Mouse (Mus musculus) G1E (cell line): Measurements from ENCODE around the gene Cdc34. TPM values are rescaled to one million over a fixed set of nuclear protein-coding genes. Genes with fewer than 3 reads are reported as not detected.

Experiments
- ATAC-seq: 2 replicates; pipeline ENCODE4 v1.8.0; 2016; ENCODE audit warnings: mild to moderate bottlenecking; ENCODE audit not compliant: insufficient number of reproducible peaks, poor library complexity, low FRiP score, severe bottlenecking; ENCODE audit errors: extremely low read depth
- DNase-seq: peaks from one replicate; pipeline ENCODE4 v3.0.0; 2012; ENCODE audit warnings: low spot score
- H3K27me3 ChIP-seq: 2 replicates; pipeline ENCODE4 v1.6.1; 2012; ENCODE audit warnings: mild to moderate bottlenecking, low read length, inconsistent platforms; ENCODE audit not compliant: insufficient read depth
- H3K36me3 ChIP-seq: replicated peaks from 2 replicates; pipeline ENCODE3; 2012; ENCODE audit warnings: mild to moderate bottlenecking, inconsistent platforms
- H3K4me1 ChIP-seq: 2 replicates; pipeline ENCODE4 v1.6.1; 2012; ENCODE audit warnings: low read depth, low read length, inconsistent platforms, mixed read lengths; ENCODE audit not compliant: insufficient read depth
- H3K4me3 ChIP-seq: 2 replicates; pipeline ENCODE4 v1.5.1; 2012; ENCODE audit warnings: low read depth, mild to moderate bottlenecking, inconsistent platforms, low read length, moderate library complexity, mixed read lengths
- H3K9me3 ChIP-seq: replicated peaks from 2 replicates; pipeline ENCODE4 v1.6.1; 2012; ENCODE audit warnings: inconsistent platforms
- CTCF ChIP-seq: IDR thresholded peaks from 2 replicates; pipeline ENCODE4 v1.5.1; 2012; ENCODE audit warnings: low read depth, low read length, inconsistent platforms, mixed read lengths
- GATA1 ChIP-seq: IDR thresholded peaks from 2 replicates; pipeline ENCODE4 v1.6.1; 2012; ENCODE audit warnings: borderline replicate concordance, low read length, inconsistent platforms, mixed read lengths
- GATA2 ChIP-seq: IDR thresholded peaks from 2 replicates; pipeline ENCODE4 v1.6.1; 2012; ENCODE audit warnings: low read depth, low read length, inconsistent platforms, borderline replicate concordance
- POLR2AphosphoS5 ChIP-seq: IDR thresholded peaks from 2 replicates; pipeline ENCODE4 v1.6.1; 2012; ENCODE audit warnings: low read depth, low read length, inconsistent platforms; ENCODE audit not compliant: insufficient replicate concordance
- TAL1 ChIP-seq: conservative IDR thresholded peaks from 2 replicates; pipeline ENCODE4 v1.6.1; 2012; ENCODE audit warnings: low read depth, low read length, inconsistent platforms, mixed read lengths
- polyA plus RNA-seq: library from polyadenylated mRNA; stranded (reverse); fragments of >175 nt; gene quantifications from 2 replicates; pipeline ENCODE4 v1.2.3, GENCODE M21; 2012
- total RNA-seq, 2 experiments: library from RNA; stranded (forward) in 1 of 2; stranded (reverse) in 1 of 2; fragments of 200-1000 nt in 1 of 2; fragments of >200 nt in 1 of 2; fragmentation: Nextera tagmentation in 1 of 2; gene quantifications; 2 replicates each; pipeline ENCODE4 v1.2.3; 2014 to 2017

The Cdc34 gene
- total and polyA plus RNA-seq, 3 experiments = 86.7 to 492 (median 136) TPM

DNA sequence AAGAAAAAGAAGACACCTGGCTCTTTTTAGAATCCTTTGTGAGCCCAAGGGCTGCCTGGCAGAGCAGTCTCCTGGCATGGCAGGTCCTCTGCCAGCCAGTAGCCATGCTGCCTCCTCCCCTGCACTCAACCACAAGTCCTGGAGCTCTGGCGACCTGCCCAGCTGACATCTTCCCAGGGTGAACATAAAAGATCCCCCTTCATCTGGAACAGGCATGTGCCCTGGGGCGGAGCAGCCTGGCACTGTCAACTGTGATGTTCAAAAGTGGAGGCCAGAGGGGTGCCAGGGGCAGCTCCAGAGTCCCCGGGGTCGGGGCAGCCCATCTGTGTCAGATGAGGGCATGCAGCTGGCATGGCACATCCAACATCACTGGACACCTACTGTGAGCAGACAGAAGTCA, 33.0 kb downstream of the Cdc34 start:
- H3K27me3 ChIP-seq = peaks cover 49% of the 10 kb centered on the region
- ATAC-seq (no peak), DNase-seq (no peak)
- no peak for TF ChIP-seq GATA1
- no peak for TF ChIP-seq TAL1
- no peak for TF ChIP-seq GATA2
- TF ChIP-seq POLR2AphosphoS5 = no peak
- no peak for TF ChIP-seq CTCF
- no peaks in the 10 kb centered on the region for H3K9me3 ChIP-seq
- H3K4me3 ChIP-seq = no peak overlapping the region
- peaks cover 50% of the 10 kb centered on the region for H3K4me1 ChIP-seq
- H3K36me3 ChIP-seq = peaks cover 34% of the 10 kb centered on the region

DNA sequence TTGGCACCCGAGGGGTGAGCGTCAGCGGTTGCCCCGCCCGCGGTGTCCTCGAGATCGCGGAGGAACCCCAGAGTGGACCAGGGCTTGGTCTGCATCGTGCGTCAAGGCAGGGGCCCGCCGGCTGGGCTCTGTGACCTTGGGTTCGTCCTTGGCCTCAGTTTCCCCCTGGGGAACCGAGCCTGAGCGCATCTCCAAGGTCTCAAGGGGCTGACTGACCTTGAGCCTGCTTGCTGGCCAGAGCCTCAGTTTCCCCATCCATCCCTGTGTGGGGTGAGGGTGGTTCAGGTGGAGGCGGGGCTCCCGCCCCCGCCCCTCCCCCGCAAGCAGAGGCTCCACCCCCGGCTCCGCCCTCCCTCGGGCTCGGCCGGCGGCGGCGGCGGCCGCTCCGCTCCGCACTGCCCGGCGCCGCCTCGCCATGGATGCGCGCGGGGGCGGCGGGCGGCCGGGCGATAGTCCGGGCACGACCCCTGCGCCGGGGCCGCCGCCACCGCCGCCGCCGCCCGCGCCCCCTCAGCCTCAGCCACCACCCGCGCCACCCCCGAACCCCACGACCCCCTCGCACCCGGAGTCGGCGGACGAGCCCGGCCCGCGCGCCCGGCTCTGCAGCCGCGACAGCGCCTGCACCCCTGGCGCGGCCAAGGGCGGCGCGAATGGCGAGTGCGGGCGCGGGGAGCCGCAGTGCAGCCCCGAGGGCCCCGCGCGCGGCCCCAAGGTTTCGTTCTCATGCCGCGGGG, 34.4 kb downstream of the Cdc34 start, which contains the start of gene Hcn2:
Gene Hcn2 (plus strand): TSS at position 381 of the 734 bp plus-strand sequence.
- H3K9me3 ChIP-seq = no peaks in the 10 kb centered on the region
- TF ChIP-seq TAL1 = no peak
- DNase-seq (no peak), ATAC-seq (no peak)
- H3K4me3 ChIP-seq = peak within 1 kb of the TSS; percentile 68
- H3K36me3 ChIP-seq = peaks cover 19% of the 10 kb centered on the region
- peaks cover 36% of the 10 kb centered on the region for H3K4me1 ChIP-seq
- H3K27me3 ChIP-seq = peaks cover 63% of the 10 kb centered on the region

DNA sequence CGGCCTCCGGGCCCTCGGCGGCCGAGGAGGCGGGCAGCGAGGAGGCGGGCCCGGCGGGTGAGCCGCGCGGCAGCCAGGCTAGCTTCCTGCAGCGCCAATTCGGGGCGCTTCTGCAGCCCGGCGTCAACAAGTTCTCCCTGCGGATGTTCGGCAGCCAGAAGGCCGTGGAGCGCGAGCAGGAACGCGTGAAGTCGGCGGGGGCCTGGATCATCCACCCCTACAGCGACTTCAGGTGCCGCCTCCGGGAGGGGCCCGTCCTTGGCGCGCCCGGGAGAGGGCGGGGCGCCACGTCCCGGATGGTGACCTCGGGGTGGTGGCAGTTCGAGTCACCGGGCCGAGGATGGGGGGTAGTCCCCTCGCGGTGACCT, 35.0 kb downstream of the Cdc34 start:
- DNase-seq = no peak
- peak overlapping the region; percentile 68 for H3K4me3 ChIP-seq
- H3K36me3 ChIP-seq = peaks cover 14% of the 10 kb centered on the region
- no peak for TF ChIP-seq GATA1
- TF ChIP-seq CTCF = no peak
- no peak for TF ChIP-seq TAL1
- TF ChIP-seq POLR2AphosphoS5 = no peak
- no peak for TF ChIP-seq GATA2
- peaks cover 69% of the 10 kb centered on the region for H3K27me3 ChIP-seq
- H3K9me3 ChIP-seq = no peaks in the 10 kb centered on the region
- H3K4me1 ChIP-seq = peaks cover 30% of the 10 kb centered on the region
- ATAC-seq = no peak

DNA sequence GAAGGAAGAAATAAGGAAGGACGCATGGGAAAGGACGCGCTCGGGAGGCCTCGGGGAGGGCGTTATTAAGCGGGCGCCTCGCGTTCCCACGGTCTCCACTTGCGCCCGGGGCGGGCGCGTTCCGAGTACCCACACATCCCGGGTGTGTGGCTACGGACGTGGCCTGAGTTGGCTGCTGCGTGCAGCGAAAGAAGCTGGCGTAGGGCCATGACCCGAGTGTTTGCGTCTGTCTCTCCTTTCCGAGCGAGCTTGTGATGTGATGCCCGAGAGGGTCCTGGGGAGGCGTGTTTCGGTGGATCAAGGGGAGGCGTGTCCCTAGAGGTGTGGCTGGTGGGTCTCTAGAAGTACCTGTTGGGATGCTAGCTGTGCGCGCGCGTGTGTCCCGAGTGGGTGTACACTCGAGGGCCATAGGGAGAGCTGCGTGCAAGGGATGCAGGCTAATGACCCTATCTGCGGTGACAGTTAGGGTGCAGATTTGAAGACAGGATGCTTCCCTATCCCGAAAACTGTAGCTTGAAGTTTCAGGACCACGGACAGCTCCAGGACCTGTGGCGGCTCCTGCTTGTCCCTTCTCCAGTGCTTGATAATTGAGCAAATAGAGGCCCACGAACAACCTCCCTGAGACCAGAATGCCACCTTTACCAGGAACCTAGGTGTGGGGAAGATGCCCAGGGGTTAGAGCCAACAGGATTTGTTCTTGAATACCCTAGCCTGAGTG, 35.8 kb downstream of the Cdc34 start:
- Histone ChIP-seq H3K9me3 (no peaks in the 10 kb centered on the region), H3K4me3 (no peak overlapping the region), H3K27me3 (peaks cover 77% of the 10 kb centered on the region), H3K36me3 (peaks cover 7% of the 10 kb centered on the region), H3K4me1 (peaks cover 22% of the 10 kb centered on the region)
- DNase-seq (peak; percentile 50), ATAC-seq (0 out of 2 replicates have a peak, but pooled peaks have one; percentile 22)
- no peak for TF ChIP-seq POLR2AphosphoS5

DNA sequence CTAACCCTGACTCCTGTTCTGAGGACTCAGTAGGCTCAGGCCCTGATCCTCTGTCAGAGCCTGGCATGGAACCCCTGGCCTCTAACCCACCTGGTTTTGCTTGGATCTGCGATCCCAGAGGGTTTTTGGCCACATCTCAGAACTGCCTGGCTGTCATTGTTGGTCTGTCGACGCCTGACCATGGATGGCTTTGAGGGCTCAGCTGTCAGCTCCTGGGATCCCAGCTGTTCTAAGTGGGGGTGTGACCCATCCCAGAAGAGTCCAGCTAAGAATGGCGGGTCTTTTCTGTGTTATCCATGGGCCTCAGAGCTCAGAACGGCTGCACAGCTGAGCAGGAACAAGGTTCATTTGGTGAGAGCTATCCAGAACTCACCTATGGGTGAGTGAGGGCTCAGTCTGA, 39.1 kb downstream of the Cdc34 start:
- DNase-seq (no peak), ATAC-seq (no peak)
- no peaks in the 10 kb centered on the region for H3K9me3 ChIP-seq
- peaks cover 15% of the 10 kb centered on the region for H3K4me1 ChIP-seq
- no peaks in the 10 kb centered on the region for H3K36me3 ChIP-seq
- H3K4me3 ChIP-seq = no peak overlapping the region
- TF ChIP-seq GATA2 = no peak
- no peak for TF ChIP-seq POLR2AphosphoS5
- no peak for TF ChIP-seq GATA1
- no peak for TF ChIP-seq TAL1
- no peak for TF ChIP-seq CTCF
- peaks cover 83% of the 10 kb centered on the region for H3K27me3 ChIP-seq

DNA sequence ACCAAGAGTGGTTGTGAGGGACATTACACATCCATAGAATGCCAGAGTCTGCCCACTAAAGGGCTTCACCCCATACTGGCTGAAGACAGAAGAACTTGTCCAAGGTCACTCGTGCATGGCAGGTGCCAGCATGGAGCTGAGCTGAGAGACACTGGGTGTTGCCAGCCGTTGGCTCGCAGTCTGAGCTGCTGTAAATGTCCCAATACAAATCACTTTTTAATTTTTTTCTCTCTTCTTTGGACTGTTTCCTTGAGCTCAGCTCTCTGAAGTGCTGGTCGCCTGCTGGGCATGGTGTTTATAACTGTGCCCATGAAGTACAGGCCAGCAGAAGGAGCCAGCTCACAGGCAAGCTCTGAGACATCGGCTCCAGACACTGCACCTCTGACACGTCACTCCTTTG, 41.1 kb downstream of the Cdc34 start:
- DNase-seq = no peak
- ATAC-seq = no peak
- Histone ChIP-seq H3K27me3 (peaks cover 68% of the 10 kb centered on the region), H3K36me3 (no peaks in the 10 kb centered on the region), H3K4me1 (no peaks in the 10 kb centered on the region), H3K4me3 (no peak overlapping the region), H3K9me3 (0 out of 2 replicates have a peak, but pooled peaks cover 4% of the 10 kb centered on the region)
- TF ChIP-seq TAL1 = no peak
- no peak for TF ChIP-seq POLR2AphosphoS5
- no peak for TF ChIP-seq GATA1
- no peak for TF ChIP-seq CTCF
- TF ChIP-seq GATA2 = no peak

DNA sequence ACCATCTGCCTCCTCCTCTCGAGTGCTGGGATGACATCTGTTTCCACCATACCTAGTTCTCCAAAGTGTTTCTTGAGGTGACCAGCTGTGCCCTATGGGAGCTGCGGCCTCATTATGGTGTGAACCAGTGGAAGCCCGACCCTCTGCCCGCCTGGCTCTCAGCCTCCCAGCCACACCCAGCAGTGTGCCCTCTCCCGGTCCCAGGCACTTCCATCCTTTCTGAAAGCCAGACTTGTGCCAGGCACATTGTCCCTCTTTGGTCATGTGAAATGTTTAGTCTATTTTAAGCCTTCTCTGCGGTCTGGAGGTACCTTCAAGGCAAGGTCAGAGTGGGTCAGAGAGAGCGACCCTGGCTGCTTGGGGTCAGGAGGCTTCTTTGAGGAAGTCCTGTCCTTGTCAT, 41.7 kb downstream of the Cdc34 start:
- H3K27me3 ChIP-seq = peaks cover 68% of the 10 kb centered on the region
- H3K4me1 ChIP-seq = no peaks in the 10 kb centered on the region
- no peak overlapping the region for H3K4me3 ChIP-seq
- H3K36me3 ChIP-seq = no peaks in the 10 kb centered on the region
- DNase-seq (no peak), ATAC-seq (no peak)
- TF ChIP-seq GATA1 (no peak), TAL1 (no peak), GATA2 (no peak), CTCF (no peak), POLR2AphosphoS5 (no peak)
- H3K9me3 ChIP-seq = 0 out of 2 replicates have a peak, but pooled peaks cover 4% of the 10 kb centered on the region
